Mouse (Mus musculus) MEL (cell line): ENCODE results near the gene Lmo7. TPM values are rescaled to one million over a fixed set of nuclear protein-coding genes. Genes with fewer than 3 reads are reported as not detected.

Experiments used
- DNase-seq: peaks from one replicate; pipeline ENCODE4 v3.0.0; 2011; ENCODE audit warnings: low read depth, low spot score
- H3K27ac ChIP-seq: 2 replicates; pipeline ENCODE4 v1.5.1; 2012; ENCODE audit warnings: low read depth, mild to moderate bottlenecking, control low read depth, low read length, moderate library complexity; ENCODE audit not compliant: control insufficient read depth
- H3K27me3 ChIP-seq, 2 experiments: fragments of 150-350 bp in 1 of 2; sonication (generic) in 1 of 2; 2 replicates each; pipeline ENCODE4 v1.6.1; 2012; ENCODE audit warnings: low read length in 2 of 2, mild to moderate bottlenecking in 2 of 2, improper control_type of control experiment in 1 of 2, moderate library complexity in 1 of 2; ENCODE audit not compliant: insufficient read depth in 2 of 2, control insufficient read depth in 1 of 2
- H3K36me3 ChIP-seq, 2 experiments: 2 replicates each; pipeline ENCODE4 v1.6.1; 2012 to 2014; ENCODE audit warnings: low read length in 2 of 2, improper control_type of control experiment in 1 of 2, inconsistent platforms in 1 of 2, mild to moderate bottlenecking in 1 of 2; ENCODE audit not compliant: insufficient read depth in 2 of 2, control insufficient read depth in 1 of 2
- H3K4me1 ChIP-seq, 2 experiments: fragments of 150-350 bp in 1 of 2; sonication (generic) in 1 of 2; 2 replicates each; pipeline ENCODE4 v1.6.1; 2012; ENCODE audit warnings: low read length in 2 of 2, improper control_type of control experiment in 1 of 2, mild to moderate bottlenecking in 1 of 2; ENCODE audit not compliant: insufficient read depth in 2 of 2, control insufficient read depth in 1 of 2
- H3K4me3 ChIP-seq, 2 experiments: fragments of 150-350 bp in 1 of 2; sonication (generic) in 1 of 2; 2 replicates each; pipeline ENCODE4 v1.5.1; 2012; ENCODE audit warnings: low read depth in 2 of 2, low read length in 2 of 2, mild to moderate bottlenecking in 2 of 2, moderate library complexity in 2 of 2, control low read depth in 1 of 2, improper control_type of control experiment in 1 of 2; ENCODE audit not compliant: control insufficient read depth in 1 of 2, insufficient read depth in 1 of 2
- H3K79me2 ChIP-seq: 2 replicates; pipeline ENCODE4 v1.6.1; 2012; ENCODE audit warnings: mild to moderate bottlenecking, low read length, moderate library complexity; ENCODE audit not compliant: control insufficient read depth, poor library complexity, insufficient read depth
- H3K9ac ChIP-seq: 2 replicates; pipeline ENCODE4 v1.6.1; 2012; ENCODE audit warnings: low read depth, mild to moderate bottlenecking, control low read depth, low read length, moderate library complexity; ENCODE audit not compliant: control insufficient read depth, poor library complexity, severe bottlenecking
- H3K9me3 ChIP-seq: fragments of 150-350 bp; sonication (generic); replicated peaks from 2 replicates; pipeline ENCODE4 v1.6.1; 2012; ENCODE audit warnings: mild to moderate bottlenecking, low read length, improper control_type of control experiment, moderate library complexity; ENCODE audit not compliant: insufficient read depth
- BHLHE40 ChIP-seq: IDR thresholded peaks from 2 replicates; pipeline ENCODE4 v1.6.1; 2012; ENCODE audit warnings: low read depth, mild to moderate bottlenecking, inconsistent platforms, low read length, improper control_type of control experiment, borderline replicate concordance
- CHD1 ChIP-seq: IDR thresholded peaks from 2 replicates; pipeline ENCODE4 v1.6.1; 2012; ENCODE audit warnings: low read depth, mild to moderate bottlenecking, inconsistent platforms, low read length, improper control_type of control experiment
- CHD2 ChIP-seq: IDR thresholded peaks from 2 replicates; pipeline ENCODE4 v1.6.1; 2011; ENCODE audit warnings: low read length, improper control_type of control experiment
- CTCF ChIP-seq, 3 experiments: IDR thresholded peaks in 2 of 3; conservative IDR thresholded peaks in 1 of 3; 2 replicates each; pipeline ENCODE4 v1.5.1; 2011 to 2012; ENCODE audit warnings: low read length in 3 of 3, low read depth in 2 of 3, mild to moderate bottlenecking in 2 of 3, improper control_type of control experiment in 1 of 3, inconsistent platforms in 1 of 3, mixed read lengths in 1 of 3, moderate library complexity in 1 of 3; ENCODE audit not compliant: control insufficient read depth in 1 of 3, insufficient read depth in 1 of 3, poor library complexity in 1 of 3, severe bottlenecking in 1 of 3
- E2F4 ChIP-seq: IDR thresholded peaks from 2 replicates; pipeline ENCODE4 v1.6.1; 2011; ENCODE audit warnings: low read depth, low read length, improper control_type of control experiment, borderline replicate concordance
- ELF1 ChIP-seq: IDR thresholded peaks from 2 replicates; pipeline ENCODE4 v1.6.1; 2014; ENCODE audit warnings: low read depth, mild to moderate bottlenecking, inconsistent platforms, low read length, improper control_type of control experiment, moderate library complexity
- EP300 ChIP-seq, 2 experiments: IDR thresholded peaks; 2 replicates each; pipeline ENCODE4 v1.6.1; 2011; ENCODE audit warnings: improper control_type of control experiment in 2 of 2, low read length in 2 of 2, low read depth in 1 of 2, mild to moderate bottlenecking in 1 of 2
- GABPA ChIP-seq: IDR thresholded peaks from 2 replicates; pipeline ENCODE4 v1.6.1; 2012; ENCODE audit warnings: low read depth, mild to moderate bottlenecking, inconsistent platforms, low read length, improper control_type of control experiment, moderate library complexity
- GATA1 ChIP-seq: IDR thresholded peaks from 2 replicates; pipeline ENCODE4 v1.6.1; 2011; ENCODE audit warnings: low read depth, low read length, improper control_type of control experiment
- HCFC1 ChIP-seq: IDR thresholded peaks from 2 replicates; pipeline ENCODE4 v1.6.1; 2012; ENCODE audit warnings: low read depth, mild to moderate bottlenecking, inconsistent platforms, low read length, improper control_type of control experiment, moderate library complexity
- JUND ChIP-seq: IDR thresholded peaks from 2 replicates; pipeline ENCODE4 v1.6.1; 2011; ENCODE audit warnings: low read depth, mild to moderate bottlenecking, improper control_type of control experiment, low read length
- MAFK ChIP-seq: IDR thresholded peaks from 2 replicates; pipeline ENCODE4 v1.6.1; 2011; ENCODE audit warnings: low read depth, mild to moderate bottlenecking, low read length, improper control_type of control experiment, borderline replicate concordance
- MAZ ChIP-seq: IDR thresholded peaks from 2 replicates; pipeline ENCODE4 v1.6.1; 2012; ENCODE audit warnings: low read depth, mild to moderate bottlenecking, inconsistent platforms, low read length, improper control_type of control experiment
- MEF2A ChIP-seq: IDR thresholded peaks from 2 replicates; pipeline ENCODE4 v1.6.1; 2014; ENCODE audit warnings: low read depth, mild to moderate bottlenecking, inconsistent platforms, low read length, improper control_type of control experiment; ENCODE audit not compliant: poor library complexity, insufficient replicate concordance, severe bottlenecking; ENCODE audit errors: extremely low read depth
- MXI1 ChIP-seq: IDR thresholded peaks from 2 replicates; pipeline ENCODE4 v1.6.1; 2011; ENCODE audit warnings: mild to moderate bottlenecking, low read depth, low read length, improper control_type of control experiment
- MYC ChIP-seq: IDR thresholded peaks from 2 replicates; pipeline ENCODE4 v1.6.1; 2011; ENCODE audit warnings: low read depth, mild to moderate bottlenecking, low read length, improper control_type of control experiment, moderate library complexity
- NELFE ChIP-seq: IDR thresholded peaks from 2 replicates; pipeline ENCODE4 v1.6.1; 2011; ENCODE audit warnings: low read depth, low read length, improper control_type of control experiment
- POLR2A ChIP-seq, 2 experiments: IDR thresholded peaks; 2 replicates each; pipeline ENCODE4 v1.6.1; 2011 to 2012; ENCODE audit warnings: low read length in 2 of 2, mild to moderate bottlenecking in 2 of 2, control low read depth in 1 of 2, improper control_type of control experiment in 1 of 2, low read depth in 1 of 2, moderate library complexity in 1 of 2; ENCODE audit not compliant: control insufficient read depth in 1 of 2, insufficient read depth in 1 of 2, poor library complexity in 1 of 2
- POLR2AphosphoS5 ChIP-seq: IDR thresholded peaks from 2 replicates; pipeline ENCODE4 v1.6.1; 2012; ENCODE audit warnings: low read depth, borderline replicate concordance, mild to moderate bottlenecking, inconsistent platforms, low read length, moderate library complexity, mixed read lengths
- RCOR1 ChIP-seq: IDR thresholded peaks from 2 replicates; pipeline ENCODE4 v1.6.1; 2012; ENCODE audit warnings: low read depth, mild to moderate bottlenecking, inconsistent platforms, low read length, improper control_type of control experiment
- TAL1 ChIP-seq: IDR thresholded peaks from 2 replicates; pipeline ENCODE4 v1.6.1; 2012; ENCODE audit warnings: mild to moderate bottlenecking, inconsistent platforms, low read length, moderate library complexity, mixed read lengths
- TBP ChIP-seq: IDR thresholded peaks from 2 replicates; pipeline ENCODE4 v1.8.0; 2011; ENCODE audit warnings: low read depth, low read length, improper control_type of control experiment
- UBTF ChIP-seq: IDR thresholded peaks from 2 replicates; pipeline ENCODE4 v1.6.1; 2012; ENCODE audit warnings: low read depth, mild to moderate bottlenecking, inconsistent platforms, low read length, improper control_type of control experiment, moderate library complexity, borderline replicate concordance; ENCODE audit not compliant: insufficient read depth
- ZKSCAN1 ChIP-seq: IDR thresholded peaks from 2 replicates; pipeline ENCODE4 v1.6.1; 2012; ENCODE audit warnings: low read depth, mild to moderate bottlenecking, inconsistent platforms, low read length, improper control_type of control experiment, moderate library complexity
- ZNF384 ChIP-seq: IDR thresholded peaks from 2 replicates; pipeline ENCODE4 v1.6.1; 2012; ENCODE audit warnings: low read depth, mild to moderate bottlenecking, inconsistent platforms, low read length, improper control_type of control experiment
- polyA plus RNA-seq, 2 experiments: library from polyadenylated mRNA; stranded (reverse) in 1 of 2; unstranded in 1 of 2; fragments of >175 nt in 1 of 2; fragments of >200 nt in 1 of 2; gene quantifications; 2 replicates each; pipeline versions ENCODE4 v1.2.1 to v1.2.4; 2012; ENCODE audit warnings: low replicate concordance in 2 of 2, low read depth in 1 of 2; ENCODE audit not compliant: insufficient read length in 2 of 2, insufficient read depth in 1 of 2, missing spikeins in 1 of 2
- total RNA-seq: library from RNA; depleted of rRNA; stranded (reverse); fragments of 300-350 nt; gene quantifications from 2 replicates; pipeline ENCODE4 v1.2.3, GENCODE M21; 2012

Lmo7 gene
- total and polyA plus RNA-seq, 3 experiments = not detected

DNA sequence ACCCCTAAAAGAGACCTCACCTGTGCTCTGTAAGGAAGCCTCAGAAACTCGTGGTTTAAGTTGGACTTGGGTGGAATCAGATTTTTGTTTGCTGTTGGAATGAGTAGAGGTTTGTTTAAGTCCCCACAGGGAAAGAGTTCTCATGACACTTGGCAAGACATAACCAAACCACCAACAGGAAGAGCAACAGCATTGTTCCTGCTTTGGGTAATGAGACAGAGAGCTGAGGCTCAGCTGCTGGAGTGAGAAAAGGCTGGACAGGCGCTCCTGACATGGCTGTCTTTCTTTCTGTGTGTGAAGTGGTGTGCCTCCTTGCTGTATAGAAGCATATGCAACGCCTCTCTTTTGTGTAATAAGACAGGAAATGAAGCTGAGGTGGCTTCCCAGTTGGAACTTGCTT lies 132.3 kb downstream of the Lmo7 start:
- Histone ChIP-seq H3K4me1 (no peaks in the 10 kb centered on the region), H3K4me3 (no peak overlapping the region), H3K27ac (no peak overlapping the region), H3K79me2 (no peaks in the 10 kb centered on the region), H3K27me3 (no peaks in the 10 kb centered on the region; a peak in 1 of 4 replicates), H3K9me3 (no peaks in the 10 kb centered on the region), H3K36me3 (no peaks in the 10 kb centered on the region), H3K9ac (no peak overlapping the region)
- no peak for DNase-seq
- no peak for TF ChIP-seq MAFK
- TF ChIP-seq GATA1 = no peak
- TF ChIP-seq MXI1 = no peak
- no peak for TF ChIP-seq ZNF384
- TF ChIP-seq TAL1 = no peak
- no peak for TF ChIP-seq MAZ
- TF ChIP-seq NELFE = no peak
- TF ChIP-seq POLR2AphosphoS5 = no peak
- no peak for TF ChIP-seq JUND
- TF ChIP-seq POLR2A (IDR thresholded peaks at IDR 0.05; ENCODE audit: control insufficient read depth in 1 of 2, insufficient read depth in 1 of 2, low read depth in 1 of 2, low read length in 2 of 2, poor library complexity in 1 of 2) = no peak
- TF ChIP-seq CHD2 = no peak
- TF ChIP-seq TBP = no peak

GRCm38 (mm10) chr14:101867071-101867733 lies 137.4 kb downstream of the Lmo7 start:
- no peaks in the 10 kb centered on the region for H3K36me3 ChIP-seq
- no peaks in the 10 kb centered on the region for H3K79me2 ChIP-seq
- H3K4me3 ChIP-seq = no peak overlapping the region
- no peaks in the 10 kb centered on the region for H3K4me1 ChIP-seq
- H3K9ac ChIP-seq = no peak overlapping the region
- TF ChIP-seq NELFE (no peak), RCOR1 (no peak), TAL1 (no peak), HCFC1 (no peak), CHD2 (no peak), POLR2AphosphoS5 (no peak), CHD1 (no peak), ELF1 (no peak)
- no peaks in the 10 kb centered on the region for H3K9me3 ChIP-seq
- H3K27ac ChIP-seq = no peak overlapping the region
- DNase-seq = no peak
- H3K27me3 ChIP-seq = no peaks in the 10 kb centered on the region; a peak in 1 of 4 replicates

DNA sequence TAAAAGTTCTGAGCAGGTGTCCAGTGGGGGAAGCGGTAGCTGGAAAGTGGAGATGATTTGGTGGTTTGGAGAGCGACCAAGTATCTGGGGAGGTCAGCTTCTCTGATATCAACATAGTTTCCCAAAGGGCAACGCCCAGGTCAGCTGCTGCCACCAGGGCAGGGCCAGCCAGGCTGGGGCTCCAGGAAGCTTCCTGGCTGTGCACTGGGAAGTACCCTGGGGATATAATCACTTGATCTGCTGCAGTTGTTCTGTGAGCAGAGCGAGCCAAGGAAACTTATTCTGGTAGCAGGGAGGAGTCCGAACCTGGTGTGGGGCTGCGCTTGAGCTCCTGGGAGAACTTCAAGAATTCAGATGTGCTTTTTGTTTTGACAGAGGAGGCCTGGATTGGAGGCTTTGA lies 139.4 kb downstream of the Lmo7 start:
- Histone ChIP-seq H3K9me3 (no peaks in the 10 kb centered on the region), H3K9ac (no peak overlapping the region), H3K4me1 (no peaks in the 10 kb centered on the region), H3K27ac (no peak overlapping the region), H3K27me3 (no peaks in the 10 kb centered on the region; a peak in 1 of 4 replicates), H3K36me3 (no peaks in the 10 kb centered on the region), H3K4me3 (no peak overlapping the region), H3K79me2 (no peaks in the 10 kb centered on the region)
- DNase-seq = no peak
- TF ChIP-seq GABPA (no peak), CHD2 (no peak), ZKSCAN1 (no peak), E2F4 (no peak), MXI1 (no peak), ZNF384 (no peak), NELFE (no peak), BHLHE40 (no peak), CTCF (IDR thresholded peaks at IDR 0.05 in 2 of 3, conservative IDR thresholded peaks at IDR 0.05 in 1 of 3; ENCODE audit: control insufficient read depth in 1 of 3, insufficient read depth in 1 of 3, low read depth in 2 of 3, low read length in 3 of 3, poor library complexity in 1 of 3, severe bottlenecking in 1 of 3) (no peak), EP300 (IDR thresholded peaks at IDR 0.05; ENCODE audit: low read depth in 1 of 2, low read length in 2 of 2) (no peak), JUND (no peak), TAL1 (no peak), RCOR1 (no peak), MEF2A (no peak), UBTF (no peak), MYC (no peak), ELF1 (no peak)
